Mouse (Mus musculus) T-helper 1 cell (primary cell): ENCODE results near the gene Nup210l.

Experiments
- in situ Hi-C: fragments of 300-600 bp; cut with MboI, MseI; formaldehyde crosslinking; loops from one replicate; pipeline ENCODE4 v1.15.1; 2025; ENCODE audit warnings: high pct_unique_total_duplicates

Nup210l gene

GRCm38 (mm10) chr3:90255784-90256353 is 151.9 kb downstream of the Nup210l start:
- in situ Hi-C loops, result no loop called here

- in situ Hi-C loops, result no loop called here
Observed at GRCm38 (mm10) chr3:90256731-90257530, 153.0 kb downstream of the Nup210l start.

GRCm38 (mm10) chr3:90258521-90258920 is 154.6 kb downstream of the Nup210l start:
- in situ Hi-C loops, result no loop called here
